Mouse (Mus musculus): Measurements from ENCODE around the gene Bcl11b. TPM values are rescaled to one million over a fixed set of nuclear protein-coding genes. Genes with fewer than 3 reads are reported as not detected.

Gene Bcl11b
- polyA plus RNA-seq, 1 experiment from 2014 or later: 38.2 TPM

DNA sequence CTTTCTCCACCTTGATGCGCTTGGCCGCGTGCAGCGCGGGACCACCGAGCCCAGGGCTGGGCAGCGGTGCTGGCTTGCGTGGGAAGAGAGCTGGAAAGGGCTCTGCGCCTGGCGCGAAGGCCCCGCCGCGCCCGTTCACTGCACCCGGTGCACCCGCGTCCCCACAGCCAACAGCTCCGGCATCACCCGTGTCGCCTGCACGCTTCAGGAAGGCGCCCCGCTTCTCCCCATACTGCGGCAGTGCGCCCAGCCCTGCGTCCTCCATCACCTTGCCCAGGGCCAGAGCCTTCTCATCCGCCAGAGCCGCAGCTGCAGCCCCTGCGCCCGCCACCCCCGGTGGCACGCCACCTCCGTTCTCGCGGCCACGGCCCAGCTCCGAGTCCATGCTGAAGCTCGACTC is 87.4 kb downstream of the Bcl11b start:
- Histone ChIP-seq H3K27me3 (ENCODE audit: control insufficient read depth, insufficient read depth, low read length) (no peaks in the 10 kb centered on the region), H3K4me3 (ENCODE audit: low read depth, low read length) (no peak overlapping the region), H3K4me2 (ENCODE audit: low read depth, low read length) (no peak overlapping the region), H3K9me3 (ENCODE audit: control insufficient read depth, low read length) (no peaks in the 10 kb centered on the region; the same call in 1 of the 2 replicates), H3K9ac (replicated peaks; ENCODE audit: low read depth, low read length) (no peak overlapping the region), H3K4me1 (ENCODE audit: control insufficient read depth, insufficient read depth, low read length) (peaks cover 4% of the 10 kb centered on the region), H3K36me3 (ENCODE audit: control insufficient read depth, insufficient read depth, low read length) (peaks cover 19% of the 10 kb centered on the region), H3K27ac (ENCODE audit: low read depth, low read length) (no peak overlapping the region)
- WGBS: 98% methylated on average over 33 of the region's 39 CpGs
- no peak for ATAC-seq (ENCODE audit: low read depth)

DNA sequence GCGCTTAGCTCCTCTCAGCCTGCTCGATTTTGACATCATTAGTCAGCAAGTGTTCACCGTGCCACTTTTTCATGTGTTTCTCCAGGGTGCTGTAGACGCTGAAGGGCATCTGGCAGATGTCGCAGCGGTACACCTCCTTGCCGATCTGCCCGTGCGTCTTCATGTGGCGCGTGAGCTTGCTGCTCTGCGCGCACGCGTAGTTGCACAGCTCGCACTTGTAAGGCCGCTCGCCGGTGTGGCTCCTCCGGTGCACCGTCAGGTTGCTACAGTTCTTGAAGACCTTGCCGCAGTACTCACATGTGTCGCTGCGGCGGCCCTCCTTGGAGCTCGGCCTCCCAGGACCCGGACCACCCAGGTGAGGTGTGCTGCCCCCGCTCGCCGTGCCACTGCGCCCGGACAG is 88.0 kb downstream of the Bcl11b start:
- H3K4me1 ChIP-seq (ENCODE audit: control insufficient read depth, insufficient read depth, low read length): no peaks in the 10 kb centered on the region
- H3K27me3 ChIP-seq (ENCODE audit: control insufficient read depth, insufficient read depth, low read length): no peaks in the 10 kb centered on the region
- no peak overlapping the region for H3K4me3 ChIP-seq (ENCODE audit: low read depth, low read length)
- no peak overlapping the region for H3K9ac ChIP-seq (replicated peaks; ENCODE audit: low read depth, low read length)
- no peak for ATAC-seq (ENCODE audit: low read depth)
- H3K27ac ChIP-seq (ENCODE audit: low read depth, low read length): no peak overlapping the region
- H3K9me3 ChIP-seq (ENCODE audit: control insufficient read depth, low read length): no peaks in the 10 kb centered on the region; the same call in 1 of the 2 replicates
- H3K4me2 ChIP-seq (ENCODE audit: low read depth, low read length): no peak overlapping the region
- 91% methylated on average over 32 of the region's 32 CpGs for WGBS
- H3K36me3 ChIP-seq (ENCODE audit: control insufficient read depth, insufficient read depth, low read length): peaks cover 19% of the 10 kb centered on the region

DNA sequence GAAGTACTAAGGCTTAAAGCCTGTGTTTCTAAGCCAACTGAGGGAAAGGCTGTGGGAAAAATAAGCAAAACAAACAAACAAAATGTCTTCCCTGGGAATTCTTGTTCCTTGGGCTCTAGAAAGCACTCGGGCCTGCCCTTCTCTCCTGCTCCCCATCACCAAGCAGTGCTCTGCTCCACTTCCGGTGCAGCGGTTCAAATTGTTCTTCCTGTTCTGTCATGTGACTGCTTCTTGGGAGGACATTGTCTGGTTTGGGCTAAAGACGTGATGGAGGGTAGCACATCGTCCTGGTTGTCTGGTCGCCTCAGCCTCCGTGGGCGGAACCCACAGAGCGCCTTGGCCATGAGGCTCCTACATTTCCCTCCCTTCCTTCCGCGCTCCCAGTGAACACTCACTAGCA is 94.6 kb downstream of the Bcl11b start:
- no peak for ATAC-seq (ENCODE audit: low read depth)
- Histone ChIP-seq H3K27ac (ENCODE audit: low read depth, low read length) (no peak overlapping the region), H3K9me3 (ENCODE audit: control insufficient read depth, low read length) (no peaks in the 10 kb centered on the region), H3K4me2 (ENCODE audit: low read depth, low read length) (no peak overlapping the region), H3K9ac (replicated peaks; ENCODE audit: low read depth, low read length) (no peak overlapping the region), H3K27me3 (ENCODE audit: control insufficient read depth, insufficient read depth, low read length) (no peaks in the 10 kb centered on the region), H3K4me3 (ENCODE audit: low read depth, low read length) (no peak overlapping the region), H3K36me3 (ENCODE audit: control insufficient read depth, insufficient read depth, low read length) (no peaks in the 10 kb centered on the region), H3K4me1 (ENCODE audit: control insufficient read depth, insufficient read depth, low read length) (no peaks in the 10 kb centered on the region)
- WGBS: 88% methylated on average over 11 of the region's 11 CpGs

DNA sequence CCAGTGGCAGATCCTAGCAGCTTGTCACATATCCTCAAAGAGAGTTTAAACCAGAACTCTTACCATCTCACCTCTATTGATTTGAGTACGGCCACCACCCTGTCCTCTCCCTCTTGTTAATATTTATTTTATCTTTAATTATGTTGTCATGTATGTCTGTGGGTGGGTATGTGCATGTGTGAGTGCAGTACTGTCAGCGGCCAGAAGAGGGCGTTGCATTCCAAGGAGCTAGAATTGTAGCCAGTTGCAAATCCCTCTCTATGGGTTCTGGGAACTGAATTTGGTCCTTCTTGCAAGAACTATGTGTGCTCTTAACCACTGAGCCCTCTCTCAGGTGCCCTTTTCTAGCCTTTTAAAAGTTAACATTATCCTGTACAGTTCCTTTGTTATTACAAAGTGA is 98.1 kb downstream of the Bcl11b start:
- WGBS: 96% methylated on average over 3 of the region's 3 CpGs
- Histone ChIP-seq H3K4me2 (ENCODE audit: low read depth, low read length) (no peak overlapping the region), H3K27ac (ENCODE audit: low read depth, low read length) (no peak overlapping the region), H3K9ac (replicated peaks; ENCODE audit: low read depth, low read length) (no peak overlapping the region), H3K4me1 (ENCODE audit: control insufficient read depth, insufficient read depth, low read length) (no peaks in the 10 kb centered on the region), H3K9me3 (ENCODE audit: control insufficient read depth, low read length) (no peaks in the 10 kb centered on the region), H3K36me3 (ENCODE audit: control insufficient read depth, insufficient read depth, low read length) (no peaks in the 10 kb centered on the region), H3K4me3 (ENCODE audit: low read depth, low read length) (no peak overlapping the region), H3K27me3 (ENCODE audit: control insufficient read depth, insufficient read depth, low read length) (no peaks in the 10 kb centered on the region)
- ATAC-seq (ENCODE audit: low read depth): no peak

DNA sequence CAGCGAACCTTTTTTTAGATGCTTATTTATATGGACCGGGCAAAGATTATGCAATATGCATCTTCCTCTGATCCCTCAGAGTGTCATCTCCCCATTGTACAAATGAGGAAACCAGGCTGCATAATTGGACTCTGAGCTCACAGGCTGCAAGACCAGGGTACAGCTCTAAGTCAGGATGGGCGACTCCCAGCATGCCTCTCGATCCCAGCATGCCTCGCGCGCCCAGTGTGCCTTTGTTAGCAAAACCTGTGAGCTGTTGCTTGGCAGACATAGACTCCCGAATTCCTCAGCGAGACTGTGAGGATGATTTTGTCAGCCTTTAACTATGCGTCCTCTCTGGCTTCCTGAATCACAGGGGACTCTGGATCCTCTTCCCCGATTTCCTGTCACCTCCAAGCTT is 98.9 kb downstream of the Bcl11b start:
- Histone ChIP-seq H3K27me3 (ENCODE audit: control insufficient read depth, insufficient read depth, low read length) (no peaks in the 10 kb centered on the region), H3K9ac (replicated peaks; ENCODE audit: low read depth, low read length) (no peak overlapping the region), H3K27ac (ENCODE audit: low read depth, low read length) (no peak overlapping the region), H3K4me2 (ENCODE audit: low read depth, low read length) (no peak overlapping the region), H3K9me3 (ENCODE audit: control insufficient read depth, low read length) (no peaks in the 10 kb centered on the region), H3K36me3 (ENCODE audit: control insufficient read depth, insufficient read depth, low read length) (no peaks in the 10 kb centered on the region), H3K4me3 (ENCODE audit: low read depth, low read length) (no peak overlapping the region), H3K4me1 (ENCODE audit: control insufficient read depth, insufficient read depth, low read length) (no peaks in the 10 kb centered on the region)
- 88% methylated on average over 11 of the region's 11 CpGs for WGBS
- no peak for ATAC-seq (ENCODE audit: low read depth)

DNA sequence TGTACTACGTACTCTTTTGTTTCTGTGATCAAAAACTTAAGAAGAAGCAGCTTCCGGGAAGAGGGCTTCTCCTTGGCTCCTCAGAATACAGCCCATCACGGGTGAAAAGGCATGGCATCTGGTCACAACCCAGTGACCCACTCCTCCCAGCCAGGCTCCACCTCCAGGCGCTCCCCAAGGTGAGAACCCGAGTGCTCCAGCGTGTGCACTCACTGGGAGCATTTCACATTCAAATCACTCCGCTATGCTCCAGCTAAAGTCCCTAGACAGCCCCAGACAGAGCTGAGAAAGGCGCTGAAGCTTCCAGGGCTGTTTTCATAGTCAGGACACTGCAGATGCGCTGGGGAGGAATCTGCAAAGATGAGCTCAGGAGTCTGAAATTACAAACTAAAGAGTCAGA is 99.5 kb downstream of the Bcl11b start:
- H3K36me3 ChIP-seq (ENCODE audit: control insufficient read depth, insufficient read depth, low read length): no peaks in the 10 kb centered on the region
- no peaks in the 10 kb centered on the region for H3K9me3 ChIP-seq (ENCODE audit: control insufficient read depth, low read length)
- H3K4me1 ChIP-seq (ENCODE audit: control insufficient read depth, insufficient read depth, low read length): no peaks in the 10 kb centered on the region
- no peak overlapping the region for H3K4me3 ChIP-seq (ENCODE audit: low read depth, low read length)
- ATAC-seq (ENCODE audit: low read depth): no peak
- H3K27me3 ChIP-seq (ENCODE audit: control insufficient read depth, insufficient read depth, low read length): no peaks in the 10 kb centered on the region
- no peak overlapping the region for H3K4me2 ChIP-seq (ENCODE audit: low read depth, low read length)
- no peak overlapping the region for H3K27ac ChIP-seq (ENCODE audit: low read depth, low read length)
- WGBS: 34% methylated on average over 9 of the region's 9 CpGs
- no peak overlapping the region for H3K9ac ChIP-seq (replicated peaks; ENCODE audit: low read depth, low read length)

DNA sequence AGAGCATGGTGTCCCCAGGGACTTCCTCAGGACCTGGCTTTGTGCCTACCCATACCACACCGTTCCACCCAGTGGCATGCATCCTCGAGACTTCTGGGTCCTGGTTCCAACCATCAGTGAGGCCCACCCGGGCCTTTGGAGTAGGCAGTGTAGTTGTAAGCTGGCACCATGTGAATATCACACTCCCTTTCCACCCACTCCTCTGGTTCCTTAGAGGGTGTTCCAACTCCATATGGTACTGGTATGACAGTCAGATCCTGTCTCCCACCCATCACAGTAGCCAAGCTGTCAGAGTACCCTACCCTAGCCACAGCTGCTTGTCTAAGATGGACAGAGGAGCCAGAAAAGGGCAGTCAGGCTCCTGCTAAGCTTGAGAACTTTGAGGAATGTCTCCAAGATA is 112.0 kb downstream of the Bcl11b start:
- H3K9me3 ChIP-seq (ENCODE audit: control insufficient read depth, low read length): no peaks in the 10 kb centered on the region
- no peaks in the 10 kb centered on the region for H3K4me1 ChIP-seq (ENCODE audit: control insufficient read depth, insufficient read depth, low read length)
- H3K9ac ChIP-seq (replicated peaks; ENCODE audit: low read depth, low read length): no peak overlapping the region
- H3K27ac ChIP-seq (ENCODE audit: low read depth, low read length): no peak overlapping the region
- no peak overlapping the region for H3K4me2 ChIP-seq (ENCODE audit: low read depth, low read length)
- no peaks in the 10 kb centered on the region for H3K27me3 ChIP-seq (ENCODE audit: control insufficient read depth, insufficient read depth, low read length)
- no peak for ATAC-seq (ENCODE audit: low read depth)
- H3K36me3 ChIP-seq (ENCODE audit: control insufficient read depth, insufficient read depth, low read length): no peaks in the 10 kb centered on the region
- H3K4me3 ChIP-seq (ENCODE audit: low read depth, low read length): no peak overlapping the region
- 84% methylated on average over 3 of the region's 3 CpGs for WGBS

DNA sequence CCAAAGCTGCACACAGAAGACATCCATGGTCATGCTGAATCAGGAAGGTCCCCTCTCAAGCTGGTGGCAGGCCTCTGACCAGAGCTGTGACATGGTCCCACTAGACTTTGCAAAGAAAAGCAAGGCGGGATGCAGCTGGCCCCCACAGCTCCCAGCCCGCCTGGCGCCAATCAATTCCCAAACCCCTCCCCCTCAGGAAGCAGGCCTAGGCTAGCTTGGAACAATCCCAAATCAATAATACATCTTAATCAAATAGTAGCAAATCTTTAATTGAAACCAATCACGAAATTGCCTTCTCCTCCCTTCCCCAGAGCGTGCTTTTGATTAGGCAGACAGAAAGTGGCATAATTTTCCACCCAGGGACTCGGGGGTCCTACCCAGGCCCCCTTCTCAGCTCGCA is 113.1 kb downstream of the Bcl11b start:
- Histone ChIP-seq H3K4me3 (ENCODE audit: low read depth, low read length) (no peak overlapping the region), H3K36me3 (ENCODE audit: control insufficient read depth, insufficient read depth, low read length) (no peaks in the 10 kb centered on the region), H3K27ac (ENCODE audit: low read depth, low read length) (no peak overlapping the region), H3K9ac (replicated peaks; ENCODE audit: low read depth, low read length) (no peak overlapping the region), H3K9me3 (ENCODE audit: control insufficient read depth, low read length) (no peaks in the 10 kb centered on the region), H3K4me2 (ENCODE audit: low read depth, low read length) (no peak overlapping the region), H3K27me3 (ENCODE audit: control insufficient read depth, insufficient read depth, low read length) (no peaks in the 10 kb centered on the region), H3K4me1 (ENCODE audit: control insufficient read depth, insufficient read depth, low read length) (no peaks in the 10 kb centered on the region)
- WGBS: 69% methylated on average over 7 of the region's 7 CpGs
- ATAC-seq (ENCODE audit: low read depth): no peak

DNA sequence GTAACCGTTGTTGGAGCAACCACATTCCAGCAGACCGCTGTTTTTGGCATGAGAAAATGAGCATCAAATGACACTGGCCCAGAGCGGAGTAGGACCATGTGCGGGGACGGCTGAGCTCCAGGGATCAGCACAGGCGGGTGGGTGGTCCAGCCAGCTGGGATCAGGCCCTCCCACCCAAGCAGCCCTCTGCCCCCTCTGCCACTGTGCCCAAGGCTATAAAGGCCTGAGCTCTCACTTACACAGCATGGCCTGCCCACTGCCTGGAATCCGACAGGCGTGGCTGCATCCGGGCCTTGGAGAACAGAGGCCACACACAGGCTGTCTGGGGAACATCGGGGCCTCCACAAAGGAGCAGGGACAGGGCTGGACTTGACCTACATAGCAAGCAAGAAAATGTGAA is 113.6 kb downstream of the Bcl11b start:
- H3K36me3 ChIP-seq (ENCODE audit: control insufficient read depth, insufficient read depth, low read length): no peaks in the 10 kb centered on the region
- H3K27me3 ChIP-seq (ENCODE audit: control insufficient read depth, insufficient read depth, low read length): no peaks in the 10 kb centered on the region
- WGBS: 64% methylated on average over 10 of the region's 10 CpGs
- no peak overlapping the region for H3K4me3 ChIP-seq (ENCODE audit: low read depth, low read length)
- no peak overlapping the region for H3K4me2 ChIP-seq (ENCODE audit: low read depth, low read length)
- no peak for ATAC-seq (ENCODE audit: low read depth)
- H3K9me3 ChIP-seq (ENCODE audit: control insufficient read depth, low read length): no peaks in the 10 kb centered on the region
- H3K4me1 ChIP-seq (ENCODE audit: control insufficient read depth, insufficient read depth, low read length): no peaks in the 10 kb centered on the region
- H3K27ac ChIP-seq (ENCODE audit: low read depth, low read length): no peak overlapping the region
- H3K9ac ChIP-seq (replicated peaks; ENCODE audit: low read depth, low read length): no peak overlapping the region

DNA sequence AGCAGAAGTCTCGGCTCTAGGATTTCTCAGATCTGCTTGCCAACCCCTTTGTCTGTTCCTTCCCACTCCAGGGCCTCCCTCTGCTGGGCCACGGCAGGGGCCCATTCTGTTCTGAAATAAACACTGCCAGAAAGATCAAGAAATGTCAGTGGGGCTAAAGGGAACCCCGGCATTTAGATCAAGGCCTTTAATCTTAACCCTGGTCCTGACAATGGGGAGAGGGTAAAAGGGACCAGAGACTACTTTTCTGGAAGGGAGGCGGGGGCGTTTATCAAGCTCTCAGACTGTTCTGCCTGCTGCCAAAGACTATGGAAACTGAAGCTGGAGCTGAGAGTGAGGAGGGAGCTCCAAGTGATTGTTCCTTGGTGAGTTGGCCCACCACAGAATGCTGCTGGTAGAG is 114.8 kb downstream of the Bcl11b start:
- 41% methylated on average over 5 of the region's 5 CpGs for WGBS
- Histone ChIP-seq H3K9me3 (ENCODE audit: control insufficient read depth, low read length) (no peaks in the 10 kb centered on the region), H3K27me3 (ENCODE audit: control insufficient read depth, insufficient read depth, low read length) (no peaks in the 10 kb centered on the region), H3K9ac (replicated peaks; ENCODE audit: low read depth, low read length) (no peak overlapping the region), H3K27ac (ENCODE audit: low read depth, low read length) (no peak overlapping the region), H3K4me1 (ENCODE audit: control insufficient read depth, insufficient read depth, low read length) (no peaks in the 10 kb centered on the region), H3K4me2 (ENCODE audit: low read depth, low read length) (no peak overlapping the region), H3K36me3 (ENCODE audit: control insufficient read depth, insufficient read depth, low read length) (no peaks in the 10 kb centered on the region), H3K4me3 (ENCODE audit: low read depth, low read length) (no peak overlapping the region)
- ATAC-seq (ENCODE audit: low read depth): no peak
